Mouse (Mus musculus) kidney, embryonic 16.5 days (tissue): Measurements from ENCODE around the gene Ppp1r13l. TPM values are rescaled to one million over a fixed set of nuclear protein-coding genes. Genes with fewer than 3 reads are reported as not detected.

Experiments used
- ATAC-seq: fragments of 200-750 bp; cut with Nextera tagmentation; 2 replicates; pipeline ENCODE4 v1.8.0; 2017; ENCODE audit warnings: moderate TSS enrichment; ENCODE audit not compliant: low FRiP score, low TSS enrichment
- H3K27ac ChIP-seq: fragments of 300-500 bp; sonication (generic); 2 replicates; pipeline ENCODE4 v1.5.1; 2014; ENCODE audit warnings: low read length
- H3K27me3 ChIP-seq: fragments of 300-500 bp; sonication (generic); 2 replicates; pipeline ENCODE4 v1.6.1; 2014; ENCODE audit warnings: low read length, control low read depth, mixed read lengths; ENCODE audit not compliant: insufficient read depth
- H3K36me3 ChIP-seq: fragments of 300-500 bp; sonication (generic); 2 replicates; pipeline ENCODE4 v1.6.1; 2014; ENCODE audit warnings: low read length, control low read depth, mixed read lengths; ENCODE audit not compliant: insufficient read depth
- H3K4me1 ChIP-seq: fragments of 300-500 bp; sonication (generic); 2 replicates; pipeline ENCODE4 v1.6.1; 2014; ENCODE audit warnings: low read length, control low read depth, mixed read lengths; ENCODE audit not compliant: insufficient read depth
- H3K4me2 ChIP-seq: fragments of 300-500 bp; sonication (generic); replicated peaks from 2 replicates; pipeline ENCODE4 v1.6.1; 2014; ENCODE audit warnings: low read depth, low read length
- H3K4me3 ChIP-seq: fragments of 300-500 bp; sonication (generic); 2 replicates; pipeline ENCODE4 v1.5.1; 2014; ENCODE audit warnings: mild to moderate bottlenecking, low read length
- H3K9ac ChIP-seq: fragments of 300-500 bp; sonication (generic); replicated peaks from 2 replicates; pipeline ENCODE4 v1.6.1; 2014; ENCODE audit warnings: low read length
- H3K9me3 ChIP-seq: fragments of 300-500 bp; sonication (generic); 2 replicates; pipeline ENCODE4 v1.6.1; 2016; ENCODE audit warnings: low read length, control low read depth
- WGBS: fragments of 180-500 bp; shearing (Covaris S2); extraction: QIAGEN DNeasy Blood & Tissue Kit; methylation state at CpG from one replicate; pipeline ENCODE4 v1.1.7; 2014; 5-methylcytosine and 5-hydroxymethylcytosine counted together
- microRNA counts: library from miRNA; unstranded; fragments of <30 nt; microRNA quantifications from one replicate; lab custom pipeline; 2016
- microRNA-seq: library from miRNA; unstranded; fragments of <30 nt; microRNA quantifications from one replicate; pipeline ENCODE4, GENCODE M21; 2016
- polyA plus RNA-seq: library from polyadenylated mRNA; unstranded; fragments of >200 nt; fragmentation: Nextera tagmentation; extraction: Ambion mirVana; gene quantifications from 2 replicates; pipeline ENCODE4 v1.2.1, GENCODE M21; 2015

Ppp1r13l gene
- polyA plus RNA-seq, 1 experiment from 2014 or later, result 3.3 TPM

DNA sequence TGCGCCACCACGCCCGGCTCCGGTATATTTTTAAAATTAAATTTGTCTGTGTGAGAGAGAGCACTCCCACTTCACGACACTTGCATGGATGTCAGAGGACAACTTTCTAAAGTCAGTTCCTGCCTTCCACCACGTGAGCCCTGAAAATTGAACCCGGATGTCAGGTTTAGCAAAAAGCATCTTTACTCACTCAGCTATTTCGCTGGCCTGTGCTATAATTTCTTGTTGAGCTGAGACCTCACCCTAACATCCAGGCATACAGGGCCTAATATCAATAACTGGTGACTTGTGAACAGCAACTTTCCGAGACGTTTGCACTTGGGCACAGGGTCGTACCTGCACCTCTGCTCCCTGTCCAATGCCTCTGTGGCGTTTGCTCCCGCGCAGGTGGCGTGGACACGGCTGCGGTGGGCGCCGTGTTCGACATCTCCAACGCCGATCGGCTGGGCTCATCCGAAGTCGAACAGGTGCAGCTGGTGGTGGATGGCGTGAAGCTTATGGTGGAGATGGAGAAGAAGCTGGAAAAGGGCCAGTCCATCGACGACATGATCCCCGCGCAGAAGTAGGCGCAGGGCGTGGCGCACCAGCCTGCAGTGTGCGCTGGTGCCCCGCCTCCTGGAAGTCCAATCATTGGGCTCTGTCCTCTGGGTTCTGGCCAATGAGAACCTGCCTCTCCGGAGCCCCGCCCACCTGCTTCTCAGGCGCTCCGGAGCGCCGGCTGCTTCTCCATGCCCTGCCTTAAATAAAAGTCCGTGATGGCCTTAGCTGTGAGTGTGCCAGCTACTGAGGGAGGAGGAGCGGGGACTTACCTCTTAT is 61.5 kb downstream of the Ppp1r13l start:
- Histone ChIP-seq H3K27ac (no peak overlapping the region), H3K36me3 (peaks cover 9% of the 10 kb centered on the region), H3K9me3 (no peaks in the 10 kb centered on the region), H3K27me3 (peaks cover 36% of the 10 kb centered on the region), H3K4me1 (0 out of 2 replicates have a peak, but pooled peaks cover 6% of the 10 kb centered on the region), H3K4me3 (peak overlapping the region; percentile 43), H3K4me2 (peak overlapping the region; percentile 66), H3K9ac (0 out of 2 replicates have a peak overlapping the region, but pooled peaks have one; percentile 44)
- 12% methylated on average over 43 of the region's 43 CpGs for WGBS
- peak; percentile 96 for ATAC-seq

DNA sequence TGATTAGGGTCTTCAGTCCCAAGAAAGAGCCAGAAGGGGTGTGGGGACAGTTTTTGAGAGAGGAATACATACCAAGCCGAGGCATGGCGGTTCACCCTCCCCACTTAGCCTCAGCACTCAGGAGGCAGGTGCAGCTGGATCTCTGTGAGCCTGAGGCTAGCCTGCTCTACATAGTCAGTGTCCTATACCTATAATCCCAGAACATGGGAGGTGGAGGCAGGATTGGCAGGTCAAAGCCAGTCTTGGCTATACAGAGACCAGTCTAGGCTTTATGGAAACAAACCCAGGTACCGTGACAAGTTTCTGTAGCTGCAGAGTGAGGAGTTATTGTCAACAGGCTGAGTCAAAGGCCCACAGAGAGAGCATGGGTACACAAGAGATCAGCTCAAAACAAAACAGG is 63.5 kb downstream of the Ppp1r13l start:
- Histone ChIP-seq H3K4me2 (no peak overlapping the region), H3K4me3 (no peak overlapping the region), H3K4me1 (0 out of 2 replicates have a peak, but pooled peaks cover 6% of the 10 kb centered on the region), H3K36me3 (peaks cover 25% of the 10 kb centered on the region), H3K9ac (no peak overlapping the region), H3K9me3 (no peaks in the 10 kb centered on the region), H3K27ac (no peak overlapping the region), H3K27me3 (peaks cover 36% of the 10 kb centered on the region)
- 81% methylated on average over 3 of the region's 3 CpGs for WGBS
- ATAC-seq, result no peak

GRCm38 (mm10) chr7:19424051-19424450 is 64.5 kb downstream of the Ppp1r13l start:
- no peak for ATAC-seq
- Histone ChIP-seq H3K27ac (no peak overlapping the region), H3K27me3 (peaks cover 26% of the 10 kb centered on the region), H3K4me3 (no peak overlapping the region), H3K36me3 (peaks cover 35% of the 10 kb centered on the region), H3K4me1 (0 out of 2 replicates have a peak, but pooled peaks cover 6% of the 10 kb centered on the region), H3K9ac (no peak overlapping the region), H3K9me3 (no peaks in the 10 kb centered on the region), H3K4me2 (no peak overlapping the region)
- 75% methylated on average over 4 of the region's 4 CpGs for WGBS

DNA sequence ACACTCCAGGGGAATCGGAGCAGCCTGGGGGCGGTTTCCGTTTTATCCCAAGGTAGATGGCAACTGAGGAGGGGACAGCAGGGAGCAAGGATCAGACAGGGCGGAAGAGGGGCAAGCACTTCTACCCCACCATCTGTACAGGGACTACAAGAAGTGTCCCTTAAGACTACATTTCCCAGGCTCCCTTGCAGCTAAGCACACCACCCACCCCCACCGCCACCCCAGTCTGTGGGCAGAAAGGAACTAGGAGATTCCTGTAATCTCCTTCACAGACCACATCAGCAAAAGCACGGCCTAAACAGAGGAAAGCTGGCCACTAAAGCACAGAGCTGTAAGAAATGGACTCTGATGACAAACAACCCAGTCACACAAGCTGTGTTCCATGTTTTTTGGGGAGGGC is 66.8 kb downstream of the Ppp1r13l start:
- H3K4me2 ChIP-seq, result no peak overlapping the region
- peaks cover 3% of the 10 kb centered on the region; the same call in 1 of the 2 replicates for H3K27me3 ChIP-seq
- no peak overlapping the region for H3K4me3 ChIP-seq
- H3K9me3 ChIP-seq, result no peaks in the 10 kb centered on the region
- 69% methylated on average over 6 of the region's 6 CpGs for WGBS
- ATAC-seq, result no peak
- peaks cover 57% of the 10 kb centered on the region for H3K36me3 ChIP-seq
- no peak overlapping the region for H3K9ac ChIP-seq
- H3K4me1 ChIP-seq, result 0 out of 2 replicates have a peak, but pooled peaks cover 2% of the 10 kb centered on the region
- H3K27ac ChIP-seq, result no peak overlapping the region

DNA sequence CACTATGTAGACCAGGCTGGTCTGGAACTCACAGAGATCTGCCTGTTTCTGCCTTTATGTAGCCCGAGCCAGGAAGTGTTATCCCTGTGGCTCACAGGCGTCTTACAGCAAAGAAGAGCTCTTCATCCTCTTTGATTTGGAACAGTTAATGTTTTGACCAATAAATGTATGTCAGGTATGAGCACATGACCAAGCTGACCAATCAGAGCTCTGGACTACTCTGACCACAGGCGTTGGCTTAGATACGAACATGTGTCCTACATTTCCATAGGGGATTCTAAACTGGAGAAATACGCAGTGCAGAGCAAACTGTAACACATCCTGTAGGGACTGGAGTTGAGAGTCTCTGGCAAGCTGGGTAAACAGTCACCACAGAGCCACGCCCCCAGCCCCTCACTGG is 67.3 kb downstream of the Ppp1r13l start:
- Histone ChIP-seq H3K27ac (no peak overlapping the region), H3K4me3 (no peak overlapping the region), H3K4me2 (no peak overlapping the region), H3K36me3 (peaks cover 62% of the 10 kb centered on the region), H3K9ac (no peak overlapping the region), H3K9me3 (no peaks in the 10 kb centered on the region), H3K4me1 (no peaks in the 10 kb centered on the region), H3K27me3 (no peaks in the 10 kb centered on the region)
- WGBS, result 92% methylated on average over 6 of the region's 6 CpGs
- no peak for ATAC-seq

MicroRNA genes within 50 kb of the gene (microRNA counts, 519-probe panel; counts per million panel counts)
- 104 counts per million, percentile 35 among the panel's probes with 10 or more counts for microRNA mmu-miR-343 (lab: Ali Mortazavi, UCI)

Small RNA genes within 50 kb of the gene (microRNA-seq; reads per million reads assigned to microRNA genes)
- not detected for gene Mir343

Other genes starting within 250 kb of the Ppp1r13l start
- 3.2 and 4.3 TPM in 2 replicates for gene Gm4969, start 241.4 kb upstream of the Ppp1r13l start, polyA plus RNA-seq
- gene Fbxo46, start 239.9 kb upstream of the Ppp1r13l start, polyA plus RNA-seq, result 18.4 and 20.3 TPM in 2 replicates
- 15.1 and 16.1 TPM in 2 replicates for gene Qpctl, start 210.5 kb upstream of the Ppp1r13l start, polyA plus RNA-seq
- gene Snrpd2, start 210.0 kb upstream of the Ppp1r13l start, polyA plus RNA-seq, result 137 and 141 TPM in 2 replicates
- 0.37 and 0.60 TPM in 2 replicates for gene Gipr, start 193.6 kb upstream of the Ppp1r13l start, polyA plus RNA-seq
- gene Eml2, start 183.3 kb upstream of the Ppp1r13l start, polyA plus RNA-seq, result 12.0 and 14.5 TPM in 2 replicates
- gene Gpr4, start 147.2 kb upstream of the Ppp1r13l start, polyA plus RNA-seq, result 4.0 and 4.3 TPM in 2 replicates
- gene Opa3, start 131.4 kb upstream of the Ppp1r13l start, polyA plus RNA-seq, result 42.9 and 44.6 TPM in 2 replicates
- gene Vasp, start 87.9 kb upstream of the Ppp1r13l start, polyA plus RNA-seq, result 81.0 and 86.9 TPM in 2 replicates
- gene Ppm1n, start 79.7 kb upstream of the Ppp1r13l start, polyA plus RNA-seq, result 0.22 TPM in 1 of 2 replicates, not detected in the other
- gene Rtn2, start 77.1 kb upstream of the Ppp1r13l start, polyA plus RNA-seq, result 8.0 and 9.4 TPM in 2 replicates
- gene Fosb, start 49.7 kb upstream of the Ppp1r13l start, polyA plus RNA-seq, result 0.17 and 0.22 TPM in 2 replicates
- 81.8 and 86.1 TPM in 2 replicates for gene Ercc1, start 15.0 kb upstream of the Ppp1r13l start, polyA plus RNA-seq
- 25.0 and 27.7 TPM in 2 replicates for gene Cd3eap, start 266 bp upstream of the Ppp1r13l start, polyA plus RNA-seq
- 16.7 and 19.0 TPM in 2 replicates for gene Ercc2, start 22.3 kb downstream of the Ppp1r13l start, polyA plus RNA-seq
- gene Klc3, start 44.4 kb downstream of the Ppp1r13l start, polyA plus RNA-seq, result 7.0 and 8.5 TPM in 2 replicates
- gene Ckm, start 45.0 kb downstream of the Ppp1r13l start, polyA plus RNA-seq, result 18.6 and 28.2 TPM in 2 replicates
- 6.8 and 6.9 TPM in 2 replicates for gene Mark4, start 99.1 kb downstream of the Ppp1r13l start, polyA plus RNA-seq
- 2.9 and 3.8 TPM in 2 replicates for gene Exoc3l2, start 103.6 kb downstream of the Ppp1r13l start, polyA plus RNA-seq
- gene Bloc1s3, start 148.6 kb downstream of the Ppp1r13l start, polyA plus RNA-seq, result 1.8 and 2.2 TPM in 2 replicates
- 89.7 and 94.2 TPM in 2 replicates for gene Trappc6a, start 148.6 kb downstream of the Ppp1r13l start, polyA plus RNA-seq
- 0.11 and 0.14 TPM in 2 replicates for gene Nkpd1, start 158.1 kb downstream of the Ppp1r13l start, polyA plus RNA-seq
- 21.9 and 23.9 TPM in 2 replicates for gene Ppp1r37, start 203.3 kb downstream of the Ppp1r13l start, polyA plus RNA-seq
- 0.46 and 0.71 TPM in 2 replicates for gene Zfp296, start 217.5 kb downstream of the Ppp1r13l start, polyA plus RNA-seq
- gene Gemin7, start 217.8 kb downstream of the Ppp1r13l start, polyA plus RNA-seq, result 169 and 183 TPM in 2 replicates
- gene Clasrp, start 244.7 kb downstream of the Ppp1r13l start, polyA plus RNA-seq, result 52.6 and 55.8 TPM in 2 replicates